Mouse (Mus musculus) hematopoietic stem cell, adult 5-6 weeks (primary cell): ENCODE measurements around the gene Pum1. TPM values are rescaled to one million over a fixed set of nuclear protein-coding genes. Genes with fewer than 3 reads are reported as not detected.
A peak's percentile ranks its signal among the peaks of the same experiment; 100 is the strongest.
"Not testable (repeated sequence)": the region's sequence is repeated elsewhere in the genome, so short reads cannot be mapped to it uniquely, and the experiment has no call there.

ENCODE experiments used
- ATAC-seq, 2 experiments: fragments of 125-278 bp in 1 of 2; replicated peaks in 1 of 2; 2 replicates each; pipeline ENCODE4 v1.8.0; 2016 to 2017; ENCODE audit warnings: inconsistent platforms in 2 of 2, mild to moderate bottlenecking in 2 of 2, moderate number of reproducible peaks in 2 of 2, low read depth in 1 of 2, moderate TSS enrichment in 1 of 2; ENCODE audit not compliant: low FRiP score in 2 of 2, poor library complexity in 2 of 2, severe bottlenecking in 2 of 2, insufficient read depth in 1 of 2, low TSS enrichment in 1 of 2
- total RNA-seq: library from RNA; stranded (forward); fragments of 172-1452, 232-1000 nt; gene quantifications from 2 replicates; pipeline ENCODE4 v1.2.3, GENCODE M21; 2017

Pum1 gene
- 72.0 and 81.9 TPM in 2 replicates for total RNA-seq

DNA sequence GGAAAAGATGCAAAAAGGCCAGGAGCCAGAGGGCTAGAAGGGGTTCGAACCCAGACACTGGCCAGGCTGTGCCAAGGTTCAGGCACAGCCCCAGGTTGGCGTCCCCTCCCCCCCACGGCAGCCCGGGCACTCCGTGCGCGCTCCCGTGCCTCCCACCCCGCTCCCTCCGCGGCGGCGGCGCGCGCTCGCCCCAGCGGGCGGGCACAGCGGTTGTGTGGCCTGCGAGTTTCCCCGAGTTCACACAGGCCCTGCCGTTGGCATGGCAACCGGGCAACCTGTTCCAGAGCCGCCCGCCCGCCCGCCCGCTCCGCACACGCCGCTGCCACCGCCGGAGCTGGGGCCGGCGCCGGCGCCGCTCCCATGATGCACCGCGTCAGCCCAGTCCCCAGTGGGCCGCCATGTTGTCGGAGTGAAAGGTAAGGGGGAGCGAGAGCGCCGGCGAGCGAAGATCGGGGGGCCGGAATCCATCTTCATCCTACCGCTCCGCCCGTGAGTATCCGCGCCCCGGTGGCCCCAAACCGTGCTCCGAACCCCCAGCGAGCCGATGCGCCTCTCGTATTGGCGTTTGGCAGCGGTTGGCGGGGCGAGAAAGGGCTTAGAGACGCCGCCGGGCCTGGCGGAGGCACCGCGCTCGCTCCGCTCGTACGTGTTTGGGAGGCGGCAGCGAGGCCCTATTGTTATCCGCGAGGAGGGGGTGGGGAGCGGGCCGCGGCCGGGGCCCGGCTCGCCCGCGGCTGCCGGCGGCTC lies at the start of gene Pum1:
Pum1 (plus strand) TSS at position 343 of the 747 bp plus-strand sequence.
- peak; percentile 80 to 81 for ATAC-seq

DNA sequence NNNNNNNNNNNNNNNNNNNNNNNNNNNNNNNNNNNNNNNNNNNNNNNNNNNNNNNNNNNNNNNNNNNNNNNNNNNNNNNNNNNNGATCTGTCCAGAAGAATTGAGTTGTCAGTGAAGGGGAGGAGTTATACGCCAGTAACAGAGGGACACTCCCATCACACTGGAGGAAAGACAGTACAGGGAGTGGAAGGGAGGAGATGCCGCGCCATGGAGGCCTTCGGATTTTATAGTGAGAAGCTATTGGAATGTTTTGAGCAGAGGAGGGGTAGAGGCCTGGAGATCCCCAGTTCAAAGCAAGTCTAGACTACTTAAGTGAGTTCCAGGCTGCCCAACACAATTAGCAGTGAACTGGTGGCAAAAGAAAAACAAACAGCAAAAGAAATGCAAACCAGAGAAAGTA lies 33.7 kb upstream of the Pum1 start:
- ATAC-seq: no peak

DNA sequence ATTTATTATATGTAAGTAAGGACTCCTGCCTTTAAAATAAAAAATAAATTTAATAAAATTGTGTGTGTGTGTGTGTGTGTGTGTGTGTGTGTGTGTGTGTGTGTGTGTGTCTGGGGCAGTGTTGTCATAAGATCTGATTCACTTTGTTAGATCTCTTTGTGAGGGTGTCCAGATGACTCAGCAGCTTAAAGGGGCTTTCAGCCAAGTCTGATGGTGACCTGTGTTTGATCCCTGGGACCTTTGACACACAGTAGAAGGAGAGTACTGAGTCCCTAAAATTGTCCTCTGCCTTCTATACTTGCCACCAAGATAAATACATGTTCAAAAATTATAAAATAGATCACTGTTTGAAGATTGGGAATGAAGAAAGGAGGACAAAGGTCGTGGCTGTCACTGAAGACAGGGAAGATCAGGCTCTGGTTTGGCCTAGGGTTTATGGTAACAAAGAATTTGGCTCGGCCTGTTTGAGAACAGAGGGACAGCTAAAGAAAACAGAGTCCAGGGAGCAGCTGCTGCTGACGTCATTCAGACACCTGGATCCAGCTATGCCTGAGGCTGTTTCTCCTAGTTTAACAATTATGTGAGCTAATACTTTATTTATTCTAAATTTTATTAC lies 32.8 kb upstream of the Pum1 start:
- ATAC-seq: no peak

DNA sequence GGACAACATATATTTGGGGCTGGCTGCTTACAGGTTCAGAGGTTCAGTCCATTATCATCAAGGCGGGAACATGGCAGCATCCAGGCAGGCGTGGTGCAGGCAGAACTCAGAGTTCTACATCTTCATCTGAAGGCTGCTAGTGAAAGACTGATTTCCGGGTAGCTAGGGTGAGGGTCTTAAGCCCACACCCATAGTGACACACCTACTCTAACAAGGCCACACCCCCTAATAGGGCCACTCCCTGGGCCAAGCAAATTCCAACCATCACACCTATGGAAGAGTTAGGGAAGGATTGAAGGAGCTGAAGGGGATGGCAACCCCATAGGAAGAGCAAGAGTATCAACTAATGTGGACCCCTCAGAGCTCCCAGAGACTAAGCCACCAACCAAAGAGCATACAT lies 28.0 kb upstream of the Pum1 start:
- ATAC-seq: not testable (repeated sequence)

DNA sequence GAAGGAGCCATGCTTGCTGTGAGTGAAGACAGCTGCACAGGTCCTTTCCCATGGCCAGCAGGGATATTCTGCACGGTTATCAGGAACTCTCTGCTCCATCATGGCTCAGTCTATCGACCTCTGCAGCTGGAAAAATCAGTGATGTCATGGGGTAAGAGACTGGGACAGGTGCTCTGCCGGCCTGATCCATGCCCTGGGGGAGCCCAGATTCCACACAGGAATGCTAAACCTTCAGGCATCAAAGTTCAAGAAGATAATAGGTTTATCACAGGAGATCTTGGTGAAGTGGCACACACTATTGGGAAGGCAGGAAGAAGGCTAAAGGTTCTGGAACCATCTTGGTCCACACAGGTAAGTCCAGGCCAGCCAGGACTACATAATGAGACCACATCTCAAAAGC lies 26.4 kb upstream of the Pum1 start:
- ATAC-seq: no peak

DNA sequence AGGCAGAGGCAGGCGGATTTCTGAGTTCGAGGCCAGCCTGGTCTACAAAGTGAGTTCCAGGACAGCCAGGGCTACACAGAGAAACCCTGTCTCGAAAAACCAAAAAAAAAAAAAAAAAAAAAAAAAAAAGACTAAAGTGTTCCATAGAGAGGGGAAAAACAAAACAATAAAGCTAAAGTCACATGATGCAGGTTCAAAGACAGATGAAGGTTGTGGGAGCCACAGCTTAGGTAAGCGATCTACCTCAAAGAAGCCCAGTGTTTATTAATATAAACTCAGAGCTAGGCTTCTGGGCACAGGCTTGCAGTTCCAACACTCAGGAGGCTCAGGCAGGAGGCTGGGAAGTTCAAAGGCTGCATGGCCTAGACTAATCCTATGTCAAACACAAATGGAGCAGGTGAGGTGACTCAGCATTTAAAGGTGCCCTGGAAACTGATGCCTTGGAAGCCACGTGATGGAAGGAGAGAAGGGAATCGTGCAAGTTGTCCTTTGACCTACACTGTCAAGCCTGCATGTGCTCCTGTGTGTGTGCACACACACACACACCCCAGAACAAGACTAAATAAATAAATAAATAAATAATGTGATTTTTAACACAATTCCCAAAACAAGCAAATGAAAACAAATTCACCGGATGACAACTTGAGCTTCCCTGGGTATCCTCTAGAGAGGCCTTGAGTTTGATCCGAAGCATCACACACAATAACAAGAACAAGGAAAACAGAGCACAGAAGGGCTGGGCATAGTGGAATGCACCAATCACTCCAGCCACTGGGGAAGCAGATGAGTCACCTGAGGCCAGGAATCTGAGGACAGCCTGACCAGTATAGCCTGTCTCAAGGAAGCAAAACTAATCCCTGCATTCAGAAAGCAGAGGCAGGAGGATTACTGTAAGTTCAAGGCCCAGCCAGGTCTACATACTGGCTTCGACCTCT lies 25.4 kb upstream of the Pum1 start:
- no peak for ATAC-seq

DNA sequence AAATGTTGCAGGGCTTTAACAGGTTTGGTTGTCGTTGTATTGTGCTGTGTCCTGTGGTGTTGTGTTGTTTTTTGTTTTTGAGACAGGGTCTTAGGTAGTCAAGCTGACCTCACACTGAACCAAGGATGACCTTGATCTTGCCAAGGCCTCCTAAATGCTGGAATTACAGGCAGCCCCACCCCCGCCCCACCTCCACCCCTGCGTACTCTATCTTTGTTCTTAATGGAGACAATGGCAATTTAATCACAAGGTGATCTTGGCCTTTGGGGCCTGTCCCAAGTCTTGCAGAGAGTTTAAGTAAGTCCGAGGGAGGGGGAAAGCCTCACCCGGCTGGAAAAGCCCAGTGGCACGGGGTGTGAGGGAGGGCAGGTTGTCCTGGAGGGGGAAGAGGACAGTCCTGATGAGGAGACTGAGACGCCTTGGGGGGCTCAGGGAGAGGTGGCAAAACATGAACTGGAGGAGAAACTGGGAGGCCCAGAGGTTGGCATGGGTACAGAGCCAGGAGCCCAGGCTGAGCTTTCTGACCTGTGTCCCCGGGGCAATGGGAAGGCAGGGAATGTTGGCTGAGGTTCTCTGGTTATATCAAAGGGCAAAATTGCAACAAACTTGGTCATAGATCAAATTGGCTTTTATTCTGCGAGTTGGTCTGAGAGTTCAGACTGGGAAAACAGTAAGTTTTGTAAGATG lies 22.9 kb upstream of the Pum1 start:
- ATAC-seq: no peak

DNA sequence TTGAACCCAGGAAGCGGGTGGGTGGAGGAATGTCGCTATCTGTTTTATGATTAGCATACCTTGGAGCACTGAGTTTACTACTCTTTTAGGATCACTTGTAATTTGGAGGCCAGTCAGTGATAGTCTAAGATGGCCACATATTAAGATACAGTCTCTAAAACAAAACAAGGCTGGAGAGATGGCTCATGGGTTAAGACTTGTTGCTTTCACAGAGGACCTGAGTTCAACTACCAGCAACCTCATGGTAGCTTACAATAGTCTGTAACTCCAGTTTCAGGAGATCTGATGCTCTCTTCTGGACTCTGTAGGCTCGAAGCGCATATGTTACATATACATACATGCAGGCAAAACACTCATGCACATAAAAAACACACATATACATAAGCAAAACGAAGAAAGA lies 20.7 kb upstream of the Pum1 start:
- no peak for ATAC-seq

DNA sequence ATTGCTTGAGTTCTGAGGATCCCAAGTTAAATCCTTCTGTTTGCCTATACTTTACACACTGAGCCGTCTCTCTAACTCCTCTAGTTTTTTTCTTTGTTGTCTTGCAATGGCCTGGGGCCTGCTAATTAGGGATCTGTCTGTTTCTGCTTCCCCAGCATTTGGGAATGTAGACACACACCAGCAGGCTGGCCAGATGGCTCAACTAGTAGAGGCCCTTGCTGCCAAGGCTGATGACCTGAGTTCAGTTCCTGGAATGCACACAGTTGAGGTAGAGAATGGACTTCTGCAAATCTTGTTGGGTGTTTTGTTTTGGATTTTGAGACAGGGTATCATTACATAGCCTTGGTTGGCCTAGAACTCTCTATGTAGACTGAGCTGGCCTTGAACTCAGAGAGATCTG lies 17.7 kb upstream of the Pum1 start:
- ATAC-seq: no peak

DNA sequence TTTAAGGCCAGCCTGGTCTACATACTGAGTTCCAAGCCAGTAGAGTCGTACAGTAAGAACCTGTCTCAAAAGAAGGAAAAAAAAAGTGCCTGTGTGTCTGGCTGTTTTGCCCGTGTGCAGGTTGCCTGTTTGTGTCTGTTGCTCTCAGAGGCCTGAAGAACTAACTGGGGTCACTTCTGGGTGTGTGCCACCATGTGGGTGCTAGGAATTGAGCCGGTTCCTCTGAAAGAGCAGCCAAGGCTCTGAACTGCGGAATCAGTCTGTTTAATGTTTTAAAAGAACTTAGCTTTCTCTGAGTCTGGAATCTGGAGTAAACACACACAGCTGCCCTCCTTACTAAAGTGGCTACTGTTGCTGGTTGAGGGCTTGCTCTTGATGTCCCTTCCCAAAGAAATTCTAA lies 11.8 kb upstream of the Pum1 start:
- ATAC-seq: no peak

DNA sequence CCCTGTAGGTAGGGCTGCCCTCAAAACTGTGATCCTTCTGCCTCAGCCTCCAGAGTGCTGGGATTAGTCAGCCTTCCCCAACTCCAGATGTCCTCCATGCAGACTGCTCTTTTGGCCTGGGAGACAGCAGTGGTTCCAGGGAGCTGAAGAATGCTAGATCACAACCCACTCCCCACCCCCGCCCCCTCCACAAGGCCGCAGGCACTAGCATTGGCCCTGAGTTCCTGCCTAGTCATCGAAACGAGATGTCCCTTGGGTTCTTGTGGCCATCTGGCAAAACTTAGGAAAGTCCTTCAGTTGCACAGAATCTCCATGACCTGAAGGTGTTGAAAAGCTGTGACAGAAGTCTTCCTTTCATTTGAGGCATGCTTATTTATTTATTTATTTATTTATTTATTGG lies 10.6 kb upstream of the Pum1 start:
- ATAC-seq: no peak

DNA sequence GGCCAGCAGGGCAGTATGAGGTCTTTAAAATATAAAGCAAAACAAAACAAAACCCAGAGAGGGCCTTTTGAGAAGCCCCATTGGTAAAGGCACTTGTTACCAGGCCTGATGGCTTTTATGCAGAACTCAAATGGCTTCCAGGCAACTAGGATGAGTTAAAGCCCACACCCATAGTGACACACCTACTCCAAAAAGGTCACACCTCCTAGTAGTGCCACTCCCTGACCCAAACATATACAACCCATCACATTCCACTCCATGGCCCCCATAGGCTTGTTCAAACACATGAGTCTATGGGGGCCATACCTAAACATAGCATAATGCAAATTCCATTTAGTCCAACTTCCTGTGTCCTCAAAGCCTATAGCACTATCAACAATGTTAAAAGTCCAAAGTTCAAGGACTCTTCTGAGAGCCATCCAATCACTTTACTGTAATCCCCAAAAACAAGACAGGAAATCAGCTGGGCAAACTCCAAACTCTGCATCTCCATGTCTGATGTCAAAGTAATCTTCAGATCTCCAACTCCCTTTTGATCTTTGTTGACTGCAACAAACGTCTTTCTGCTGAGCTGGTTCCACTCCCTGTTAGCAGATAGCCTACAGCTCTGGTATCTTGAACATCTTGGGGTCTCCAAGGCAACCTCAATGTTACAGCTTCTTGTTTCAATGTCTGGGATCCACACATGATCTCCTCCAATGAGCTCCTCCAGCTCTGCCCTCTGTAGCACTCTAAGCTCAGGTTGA lies 5.1 kb upstream of the Pum1 start:
- ATAC-seq: no peak

DNA sequence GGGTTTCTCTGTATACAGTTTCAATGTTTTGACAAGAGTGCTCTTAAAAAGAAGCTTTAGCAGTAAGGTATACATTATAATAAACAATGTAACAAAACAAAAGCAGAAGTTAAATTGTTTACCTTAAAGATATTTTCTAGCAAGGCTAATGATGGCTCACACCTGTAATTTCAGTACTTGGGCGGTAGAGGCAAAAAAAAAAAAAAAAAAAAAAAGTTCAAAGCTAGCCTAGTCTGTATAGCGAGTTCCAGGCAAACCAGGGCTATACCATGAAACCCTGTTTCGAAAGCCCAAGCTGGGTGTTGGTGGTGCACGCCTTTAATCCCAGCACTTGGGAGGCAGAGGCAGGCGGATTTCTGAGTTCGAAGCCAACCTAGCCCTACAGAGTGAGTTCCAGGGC lies 3.7 kb upstream of the Pum1 start:
- ATAC-seq: no peak

DNA sequence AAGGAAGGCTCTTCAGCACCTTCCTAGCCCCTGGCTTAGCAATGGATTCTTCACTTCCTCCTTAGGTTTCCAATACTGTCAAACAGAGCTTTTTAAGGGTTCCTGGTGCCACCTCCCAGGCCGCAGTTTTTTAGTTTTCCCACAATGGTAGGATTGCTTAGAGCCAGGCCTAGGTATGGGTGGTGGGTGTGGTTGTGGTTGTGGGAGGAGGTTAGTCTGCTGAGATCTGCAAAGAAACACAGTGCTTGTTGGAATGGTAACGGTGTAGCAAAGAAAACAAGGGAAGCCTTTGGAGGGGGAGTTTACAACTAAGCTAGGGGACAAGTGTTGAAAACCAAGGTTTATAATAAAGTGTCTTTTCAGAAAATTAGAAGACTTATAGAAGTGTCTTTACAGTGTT lies 3.0 kb upstream of the Pum1 start:
- no peak for ATAC-seq

DNA sequence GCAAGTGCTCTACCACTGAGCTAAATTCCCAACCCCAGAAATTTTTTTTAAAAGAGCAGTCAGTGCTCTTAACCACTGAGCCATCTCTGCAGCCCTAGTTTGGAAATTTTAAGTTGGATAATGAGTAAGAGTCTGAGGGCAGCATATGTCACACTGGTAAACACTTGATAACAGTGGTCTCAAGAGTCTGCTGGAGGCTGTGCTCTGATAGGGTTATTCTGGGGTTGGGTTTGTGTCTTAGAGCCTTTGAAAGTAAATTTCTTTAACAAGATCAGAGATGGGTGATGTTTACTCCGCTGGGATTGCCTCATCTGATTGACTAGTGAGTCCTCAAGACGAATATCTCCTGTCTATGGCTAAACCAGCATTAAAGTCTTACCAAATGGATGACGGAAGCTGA lies 2.0 kb upstream of the Pum1 start:
- no peak for ATAC-seq

DNA sequence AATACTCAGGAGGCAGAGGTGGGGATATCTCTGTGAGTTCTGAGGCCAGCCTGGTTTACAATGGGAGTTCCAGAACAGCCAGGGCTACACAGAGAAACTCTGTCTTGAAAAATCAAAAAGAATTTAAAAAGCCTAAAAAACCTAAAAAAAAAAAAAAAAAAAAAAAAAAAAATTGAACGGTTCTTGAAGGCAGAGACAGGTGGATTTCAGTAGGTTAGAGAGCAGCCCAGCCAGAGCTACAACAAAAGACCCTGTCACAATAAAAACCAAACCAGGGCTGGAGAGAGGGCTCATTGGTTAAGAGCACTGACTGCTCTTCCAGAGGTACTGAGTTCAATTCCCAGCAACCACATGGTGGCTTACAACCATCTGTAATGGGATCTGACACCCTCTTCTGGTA lies 816 bp upstream of the Pum1 start:
- ATAC-seq: not testable (repeated sequence)

DNA sequence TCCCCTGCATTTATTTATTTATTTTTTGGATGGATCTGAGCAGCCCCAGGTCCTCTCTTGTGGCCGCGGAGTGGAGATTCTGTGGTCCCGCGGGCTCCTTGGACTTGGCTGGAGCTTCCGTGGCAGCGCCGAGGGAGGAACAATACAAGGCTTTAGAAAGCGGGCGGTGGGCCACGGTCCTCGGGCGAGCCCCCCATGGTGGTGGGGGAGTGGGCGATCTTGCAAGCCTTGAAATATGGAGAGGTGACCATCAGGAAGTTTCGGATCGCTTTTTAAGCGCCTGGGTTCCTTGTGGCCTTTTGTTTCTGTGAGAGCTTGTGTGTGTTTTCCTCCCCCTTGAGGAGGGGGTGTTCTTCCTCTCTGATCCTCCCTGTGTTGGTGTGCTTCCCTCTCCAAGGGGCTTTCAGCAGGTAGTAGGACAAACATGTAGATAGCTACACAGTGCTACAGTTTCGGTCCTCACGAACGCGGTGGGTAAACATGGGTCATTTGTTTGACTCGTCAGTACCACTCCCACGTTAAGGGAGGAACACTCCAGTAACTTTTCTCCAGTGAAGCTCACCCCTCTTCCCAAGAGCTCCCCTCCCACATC lies 785 bp downstream of the Pum1 start:
- ATAC-seq: peak in 1 of 2 experiments; percentile 15; a peak in 1 of 4 replicates
